Mouse (Mus musculus) mouse embryonic stem cell (cell line): ENCODE data around the gene Usp36.
"Not testable (repeated sequence)": the region's sequence is repeated elsewhere in the genome, so short reads cannot be mapped to it uniquely, and the experiment has no call there.

Experiments used
- in situ Hi-C, 2 experiments: fragments of 300-500 bp; cut with MboI; formaldehyde crosslinking; loops; 1 replicate in 1 of 2; 3 replicates in 1 of 2; pipeline ENCODE4 v1.14.3; 2019 to 2020; ENCODE audit warnings: low sequenced_read_pairs in 2 of 2, low pct_unique_long_range_greater_than_20kb in 1 of 2, mixed read lengths in 1 of 2; ENCODE audit not compliant: unreplicated experiment in 1 of 2

The Usp36 gene

GRCm38 (mm10) chr11:118312132-118312723 is 22.2 kb upstream of the Usp36 start:
- in situ Hi-C loops, result no loop called here

DNA sequence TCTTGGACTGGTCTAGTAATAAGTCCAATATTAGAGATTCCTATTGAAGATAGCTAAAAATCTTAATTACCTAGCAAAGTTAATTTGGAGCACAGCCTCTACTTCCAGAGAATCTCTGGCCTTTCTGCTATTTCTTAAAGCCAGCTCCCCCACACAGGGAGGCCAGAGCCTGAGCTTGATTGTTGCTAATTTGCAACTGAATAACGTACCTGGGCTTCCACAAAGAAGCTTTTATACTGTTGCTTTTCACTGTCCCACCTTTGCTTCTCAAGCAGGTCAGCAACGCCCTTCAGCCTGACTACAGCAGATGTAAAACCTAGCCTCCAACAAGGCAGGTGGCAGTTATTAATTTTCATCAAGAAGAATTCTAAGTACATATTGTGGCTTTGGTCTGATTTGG is 17.9 kb upstream of the Usp36 start:
- in situ Hi-C loops, result not testable (repeated sequence)

GRCm38 (mm10) chr11:118303959-118304358 is 13.9 kb upstream of the Usp36 start:
- in situ Hi-C loops, result not testable (repeated sequence)

DNA sequence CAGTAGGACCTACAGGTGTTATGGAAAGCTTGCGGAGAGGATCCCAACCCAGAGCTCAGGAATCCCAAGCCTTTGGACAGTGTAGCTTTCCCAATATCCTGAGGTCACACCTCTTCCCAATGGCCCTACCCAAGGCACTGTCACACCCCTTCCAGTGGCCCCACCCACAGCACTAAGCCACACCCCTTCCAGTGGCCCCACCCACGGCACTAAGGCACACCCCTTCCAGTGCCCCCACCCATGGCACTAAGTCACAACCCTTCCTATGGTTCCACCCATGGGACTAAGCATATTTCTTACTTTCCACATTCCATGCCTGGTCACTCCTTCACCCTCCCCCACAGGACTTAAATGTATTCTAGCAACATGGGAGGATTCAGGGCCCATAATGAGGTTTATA is 8.8 kb upstream of the Usp36 start:
- in situ Hi-C loops, result no loop called here

- in situ Hi-C loops, result no loop called here
Measured at GRCm38 (mm10) chr11:118297967-118298366, 7.9 kb upstream of the Usp36 start.

GRCm38 (mm10) chr11:118295026-118295425 is 5.0 kb upstream of the Usp36 start:
- in situ Hi-C loops, result no loop called here

DNA sequence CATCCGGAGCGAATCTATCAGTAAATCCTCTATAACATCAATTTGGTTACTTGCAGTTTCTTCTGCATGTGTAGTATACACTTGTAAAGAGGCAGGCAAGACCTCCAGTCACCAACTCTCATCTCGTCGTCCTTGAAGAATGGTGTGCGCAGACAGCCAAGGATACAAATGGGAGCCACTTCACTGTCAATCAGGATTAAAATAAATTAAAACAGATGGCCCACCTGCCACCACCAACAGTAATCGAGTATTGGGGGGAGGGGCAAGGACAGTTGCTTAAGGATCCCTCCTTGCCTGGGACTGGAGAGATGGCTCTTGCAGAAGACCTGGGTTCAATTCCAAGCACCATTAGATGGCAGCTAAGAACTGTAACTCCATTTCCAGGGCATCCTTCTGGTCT is 2.6 kb upstream of the Usp36 start:
- in situ Hi-C loops, result no loop called here

- in situ Hi-C loops, result no loop called here
Measured at GRCm38 (mm10) chr11:118289562-118289961, 482 bp downstream of the Usp36 start.

GRCm38 (mm10) chr11:118289037-118289511 is 970 bp downstream of the Usp36 start:
- in situ Hi-C loops, result no loop called here

- in situ Hi-C loops, result no loop called here
Measured at GRCm38 (mm10) chr11:118287573-118287972, 2.5 kb downstream of the Usp36 start.

DNA sequence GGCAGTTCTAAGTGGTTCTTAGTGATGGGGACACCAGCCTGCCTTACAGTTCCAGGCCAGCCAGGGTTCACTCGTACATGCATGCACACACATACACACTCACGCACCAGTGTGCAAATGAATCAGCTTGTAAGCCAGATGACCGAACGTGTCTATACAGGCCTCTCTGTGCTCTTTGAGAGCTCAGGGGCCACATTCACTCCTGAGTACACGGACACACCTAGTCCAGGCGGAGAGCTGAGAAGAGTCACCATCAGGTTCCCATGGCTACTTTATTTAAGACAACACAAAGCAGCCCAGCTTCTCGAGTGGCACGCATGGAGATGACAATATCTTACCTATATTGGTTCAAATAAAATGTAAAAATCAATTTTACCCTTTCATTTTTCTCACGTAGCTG is 3.6 kb downstream of the Usp36 start:
- in situ Hi-C loops, result no loop called here

- in situ Hi-C loops, result no loop called here
Measured at GRCm38 (mm10) chr11:118285791-118286190, 4.3 kb downstream of the Usp36 start.

- in situ Hi-C loops, result no loop called here
Measured at GRCm38 (mm10) chr11:118280218-118280617, 9.8 kb downstream of the Usp36 start.

- in situ Hi-C loops, result no loop called here
Measured at GRCm38 (mm10) chr11:118276328-118276727, 13.7 kb downstream of the Usp36 start.

GRCm38 (mm10) chr11:118275092-118275491 is 15.0 kb downstream of the Usp36 start:
- in situ Hi-C loops, result no loop called here

DNA sequence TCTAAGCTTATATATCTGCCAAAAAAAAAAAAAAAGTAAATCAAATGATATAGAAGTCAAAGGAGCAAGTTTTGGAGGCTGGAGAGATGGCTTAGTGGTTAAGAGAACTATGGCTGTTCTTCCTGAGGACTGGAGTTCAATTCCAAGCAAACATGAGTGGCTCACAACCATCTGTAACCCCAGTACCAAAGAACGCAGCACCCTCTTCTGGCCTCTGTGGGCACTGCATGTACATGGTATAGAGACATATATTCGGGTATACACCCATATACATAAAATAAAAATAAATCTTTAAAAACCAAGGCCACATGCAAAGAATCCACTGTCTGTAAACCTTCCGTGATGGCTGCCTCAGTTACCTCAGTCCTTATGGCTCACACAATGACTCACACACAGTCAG is 20.2 kb downstream of the Usp36 start:
- in situ Hi-C loops, result no loop called here

- in situ Hi-C loops, result no loop called here
Measured at GRCm38 (mm10) chr11:118266666-118267046, 23.4 kb downstream of the Usp36 start.

DNA sequence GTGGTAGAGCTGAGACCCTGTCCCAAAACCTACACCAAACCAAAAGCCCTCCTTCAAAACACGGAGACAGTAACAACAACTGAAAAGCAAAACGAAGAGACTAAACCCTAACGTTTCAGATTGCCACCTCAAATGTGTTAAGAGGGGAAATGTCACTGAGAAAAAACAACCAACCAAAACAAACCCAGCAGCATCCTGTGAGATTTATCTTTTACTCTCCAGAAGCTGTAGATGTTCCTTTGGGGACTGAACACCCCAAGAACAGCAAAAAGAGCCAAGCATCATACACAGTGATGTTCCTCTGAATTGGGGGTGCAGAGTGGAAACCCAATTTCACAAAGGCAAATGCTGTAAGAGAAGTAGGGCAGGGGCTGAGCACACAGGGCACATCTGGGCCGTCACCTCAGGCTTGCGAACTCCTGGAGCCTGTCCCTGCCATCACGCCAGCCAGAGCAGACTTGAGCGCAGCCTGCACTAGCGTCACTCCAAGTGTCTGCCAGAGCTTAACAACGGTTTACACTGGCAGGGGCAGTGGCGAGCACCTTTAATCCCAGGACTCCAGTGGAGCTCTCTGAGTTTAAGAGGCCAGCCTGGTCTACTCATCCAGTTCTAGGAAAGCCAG is 23.9 kb downstream of the Usp36 start:
- in situ Hi-C loops, result no loop called here

- in situ Hi-C loops, result no loop called here
Measured at GRCm38 (mm10) chr11:118265621-118266020, 24.4 kb downstream of the Usp36 start.

GRCm38 (mm10) chr11:118263146-118263545 is 26.9 kb downstream of the Usp36 start:
- in situ Hi-C loops, result no loop called here
